ENCODE assay signal across 17 mouse cellular contexts in genomic region chr9:63751325-63751724, GRCm38 (mm10).
"Had no signal": no experiment of that assay in that cellular context is flagged by ENCODE, and none has a peak within 500 bp of the region (broad histone marks: within the 10 kb centered on the region; RNA-seq: fewer than 3 reads in every experiment).

No protein-coding gene starts in this region.

- H3K27ac ChIP-seq: liver, embryonic 13.5 days; macrophage; midbrain, embryonic 13.5 days had no signal

- H3K9me3 ChIP-seq: liver, embryonic 13.5 days; liver, embryonic 15.5 days; lung, embryonic 15.5 days; megakaryocyte, embryonic 14.5 days; midbrain, embryonic 13.5 days; midbrain, embryonic 15.5 days; neural tube, embryonic 13.5 days; neural tube, embryonic 15.5 days had no signal

- ATAC-seq: liver, postnatal 0 days; midbrain, embryonic 13.5 days; midbrain, embryonic 15.5 days had no signal

- H3K4me3 ChIP-seq: liver, embryonic 13.5 days; liver, embryonic 15.5 days; lung, embryonic 15.5 days; midbrain, embryonic 13.5 days; midbrain, embryonic 15.5 days; neural tube, embryonic 13.5 days; neural tube, embryonic 15.5 days had no signal

- DNase-seq: liver, embryonic 13.5 days; liver, postnatal 0 days; lung, adult 2 months; right cerebral cortex, adult 18-20 months; right cerebral cortex, postnatal 25 days; right cerebral cortex, postnatal 4 days; spleen, adult 18-20 months; thymus, adult 18-20 months; thymus, postnatal 14 days had no signal

- H3K36me3 ChIP-seq: liver, embryonic 13.5 days; liver, embryonic 15.5 days; lung, embryonic 15.5 days; midbrain, embryonic 13.5 days; midbrain, embryonic 15.5 days; neural tube, embryonic 13.5 days; neural tube, embryonic 15.5 days had no signal

- H3K9ac ChIP-seq: liver, embryonic 13.5 days; liver, embryonic 15.5 days; liver, postnatal 0 days; lung, embryonic 15.5 days; midbrain, embryonic 13.5 days; midbrain, embryonic 15.5 days; neural tube, embryonic 15.5 days had no signal

- H3K27me3 ChIP-seq: liver, embryonic 13.5 days; liver, embryonic 15.5 days; lung, embryonic 15.5 days; megakaryocyte, embryonic 14.5 days; neural tube, embryonic 13.5 days; neural tube, embryonic 15.5 days had no signal

- H3K4me2 ChIP-seq: liver, embryonic 13.5 days; liver, embryonic 15.5 days; midbrain, embryonic 13.5 days; midbrain, embryonic 15.5 days had no signal
